Mouse (Mus musculus) lung, postnatal 36 days (tissue): Measurements from ENCODE around the gene Cdsn.

Experiments
- DNase-seq: peaks from one replicate; pipeline ENCODE4 v3.0.0; 2022; ENCODE audit warnings: mixed read lengths

The Cdsn gene

DNA sequence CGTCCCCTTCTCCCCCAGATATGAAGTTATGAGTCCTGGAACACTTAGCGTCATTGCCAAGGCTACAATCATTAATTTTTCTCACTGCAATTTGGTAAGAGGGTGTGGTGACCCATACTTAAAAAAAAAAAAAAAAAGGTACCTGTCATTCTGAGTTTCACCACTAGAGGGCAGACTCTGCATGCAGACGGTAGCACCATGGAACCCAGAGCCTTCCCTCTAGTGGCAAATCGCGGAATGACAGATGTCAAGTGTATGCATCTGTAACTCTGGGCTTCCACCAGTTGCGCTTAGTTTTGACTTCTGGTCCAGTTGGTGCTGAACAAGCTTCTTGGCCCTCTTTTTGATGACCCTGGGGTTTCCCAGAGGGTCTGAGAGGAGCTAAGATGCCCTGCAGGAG lies 26.3 kb downstream of the Cdsn start:
- DNase-seq: peak; percentile 94

DNA sequence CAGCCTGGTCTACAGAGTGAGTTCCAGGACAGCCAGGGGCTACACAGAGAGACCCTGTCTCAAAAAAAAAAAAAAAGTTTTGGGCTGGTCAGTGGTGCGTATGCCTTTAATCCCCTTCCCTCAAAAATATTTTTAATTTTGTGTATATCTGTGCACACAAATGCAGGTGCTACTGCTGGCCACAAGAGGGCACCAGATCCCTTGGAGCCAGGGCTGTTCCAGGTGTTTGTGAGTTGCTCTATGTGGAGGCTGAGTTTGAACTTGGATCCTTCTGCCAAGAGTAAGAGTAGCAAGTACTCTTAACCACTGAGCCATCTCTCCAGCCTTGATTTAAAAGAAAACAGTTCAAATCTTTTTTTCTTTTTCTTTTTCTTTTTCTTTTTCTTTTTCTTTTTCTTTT lies 31.0 kb downstream of the Cdsn start:
- no peak for DNase-seq

DNA sequence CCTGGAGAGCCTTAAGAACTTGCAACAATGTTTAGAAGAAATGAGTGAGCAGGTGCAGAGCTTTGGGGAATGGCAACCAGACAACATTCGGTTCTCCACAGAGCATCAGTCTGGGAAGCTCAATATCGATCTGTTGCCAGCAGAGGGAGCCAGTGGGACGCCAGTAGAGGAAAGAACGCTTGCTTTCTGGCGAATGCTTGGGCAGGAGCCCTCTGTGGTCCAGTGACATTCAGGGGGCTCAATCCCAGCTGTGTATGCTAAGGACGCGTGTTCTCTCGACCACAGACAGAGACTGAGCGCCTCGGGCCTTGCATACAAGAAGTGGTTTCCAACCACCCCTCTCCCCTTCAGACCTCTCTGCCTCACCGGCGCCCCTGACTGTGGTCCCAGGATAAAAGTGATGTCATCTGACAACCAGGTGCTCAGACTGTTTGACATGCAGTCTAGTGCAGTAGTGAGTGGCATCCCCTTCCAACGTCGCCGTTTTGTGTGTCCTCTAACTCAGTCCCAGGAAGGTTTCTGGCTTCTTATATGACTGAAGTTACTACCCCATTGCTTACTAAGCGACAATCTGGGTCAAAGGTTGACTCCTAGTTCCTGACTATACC lies 32.5 kb downstream of the Cdsn start:
- DNase-seq: peak; percentile 84

DNA sequence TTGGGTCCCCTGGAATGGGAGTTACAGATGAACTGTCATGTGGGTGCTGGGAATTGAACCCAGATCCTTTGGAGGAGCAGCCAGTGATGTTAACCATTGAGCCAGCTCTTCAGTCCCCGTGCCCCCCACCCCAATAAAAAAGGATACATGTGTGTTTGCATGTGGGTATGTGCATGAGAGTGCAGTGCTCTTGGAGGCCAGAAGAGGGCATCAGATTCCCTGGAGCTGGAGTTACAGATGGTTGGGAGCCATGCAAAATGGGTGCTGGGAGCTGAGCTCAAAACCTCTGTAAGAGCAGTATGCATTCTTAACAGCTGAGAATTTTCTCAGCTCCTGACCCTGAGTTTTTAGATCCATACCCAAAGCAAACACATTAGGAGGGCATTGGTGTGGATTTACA lies 35.4 kb downstream of the Cdsn start:
- DNase-seq: no peak

DNA sequence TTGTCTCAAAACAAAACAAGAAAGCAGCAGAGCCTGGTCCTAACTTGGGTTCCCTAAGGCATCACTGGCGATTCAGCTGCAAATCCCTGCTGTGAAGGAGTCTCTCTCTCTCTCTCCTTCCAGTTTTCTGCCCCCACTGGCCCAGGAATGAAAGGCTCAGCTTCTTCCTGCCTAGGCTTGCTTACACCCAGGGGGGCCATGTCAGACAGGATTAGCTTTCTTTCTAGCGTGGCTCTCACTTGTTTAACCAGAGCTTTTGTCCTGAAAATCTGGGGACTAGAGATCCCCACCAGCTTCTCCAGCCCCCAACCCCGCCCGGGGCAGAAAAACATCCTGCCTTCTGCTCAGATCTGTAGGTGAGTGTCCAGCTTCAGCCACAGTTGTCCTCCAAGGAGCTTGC lies 36.5 kb downstream of the Cdsn start:
- no peak for DNase-seq

DNA sequence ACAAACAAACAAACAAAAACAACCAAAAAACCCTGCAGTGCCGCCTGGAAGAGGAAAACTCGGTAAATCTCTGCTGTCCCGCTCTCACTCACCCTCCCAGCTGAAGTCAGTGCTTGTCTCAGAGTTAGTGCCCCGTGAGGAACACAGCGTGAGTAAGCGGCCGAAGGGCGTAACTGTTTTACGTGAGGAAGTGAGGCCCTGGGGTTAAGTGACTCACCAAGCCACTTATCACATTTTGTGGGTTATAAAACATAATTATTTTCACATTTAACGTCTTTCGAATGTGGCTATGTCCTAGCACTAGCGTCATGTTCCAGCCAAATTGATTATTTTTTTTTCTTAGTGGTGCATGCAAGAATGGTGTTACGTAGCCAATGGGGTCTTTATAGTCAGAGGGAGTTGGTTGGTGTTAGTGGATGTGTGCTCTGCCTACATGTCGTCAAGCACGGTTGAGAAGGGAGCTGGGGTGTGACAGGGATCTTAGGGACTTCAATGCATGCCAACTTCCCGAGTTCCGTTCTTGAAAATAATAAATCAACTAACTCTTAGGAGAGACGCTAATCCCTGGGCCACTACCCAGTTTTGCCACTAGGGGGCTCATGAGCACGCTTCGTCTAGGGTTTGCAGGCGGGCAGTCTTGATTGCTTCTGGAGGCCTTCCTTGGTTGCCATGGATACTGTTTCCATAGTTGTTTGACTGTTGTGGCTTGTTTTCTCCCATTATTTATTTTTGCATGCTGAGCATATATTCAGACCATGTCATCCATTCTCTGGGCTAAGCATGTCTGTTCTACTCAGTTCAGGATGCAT lies 38.7 kb downstream of the Cdsn start:
- peak; percentile 81 for DNase-seq

DNA sequence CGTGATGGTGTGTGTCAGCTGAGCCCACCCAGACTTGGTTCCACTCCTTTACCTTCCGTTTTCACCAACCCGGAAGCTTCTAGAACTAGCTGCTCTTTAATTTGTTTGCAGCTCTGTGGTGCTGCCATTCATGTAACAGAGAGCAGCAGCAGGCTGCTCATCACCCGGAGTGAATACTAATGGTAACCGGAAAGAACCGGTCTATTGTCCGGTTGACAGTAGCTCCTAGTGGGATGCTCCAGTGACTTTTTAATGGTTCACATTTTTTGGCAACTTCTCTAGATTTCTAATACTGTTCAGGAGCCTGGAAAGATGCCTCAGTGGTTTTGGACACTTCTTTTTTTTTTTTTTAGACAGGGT lies 39.3 kb downstream of the Cdsn start:
- DNase-seq: no peak

DNA sequence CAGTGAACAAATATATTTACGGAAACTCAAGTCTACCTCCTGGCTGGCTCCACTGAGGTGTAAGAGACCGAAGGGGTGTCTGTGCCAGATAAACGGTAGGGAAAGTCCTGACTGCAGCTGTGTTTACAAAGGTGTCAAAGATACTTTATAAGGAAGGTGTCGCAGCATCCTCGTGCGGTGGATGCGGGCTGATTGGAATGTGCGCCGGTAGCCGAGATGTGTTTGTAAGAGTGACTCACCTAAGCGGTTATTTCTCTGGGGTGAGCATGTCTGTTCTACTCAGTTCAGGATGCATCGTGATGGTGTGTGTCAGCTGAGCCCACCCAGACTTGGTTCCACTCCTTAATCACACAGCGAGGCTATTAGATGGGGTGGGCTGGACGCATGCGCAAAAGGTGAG lies 39.8 kb downstream of the Cdsn start:
- no peak for DNase-seq

DNA sequence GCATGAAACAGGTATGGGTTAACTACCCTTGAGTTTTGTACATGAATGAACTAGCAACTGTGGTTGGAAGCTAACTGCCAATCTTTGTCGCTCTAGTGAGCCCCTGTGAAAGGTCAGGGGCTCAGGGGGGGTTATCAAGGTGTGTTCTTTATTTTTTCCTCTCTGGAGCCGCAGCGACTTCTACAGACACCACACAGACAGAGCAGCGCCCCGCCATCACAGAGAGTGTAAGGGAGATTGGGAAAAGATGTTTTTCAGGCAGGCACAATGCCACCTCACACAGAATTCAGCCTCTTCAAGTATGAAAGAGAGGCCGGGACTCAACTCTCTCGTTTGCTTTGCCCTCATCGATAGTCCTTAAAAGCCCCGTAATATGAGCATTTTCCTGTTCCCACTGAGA lies 40.2 kb downstream of the Cdsn start:
- DNase-seq: no peak

DNA sequence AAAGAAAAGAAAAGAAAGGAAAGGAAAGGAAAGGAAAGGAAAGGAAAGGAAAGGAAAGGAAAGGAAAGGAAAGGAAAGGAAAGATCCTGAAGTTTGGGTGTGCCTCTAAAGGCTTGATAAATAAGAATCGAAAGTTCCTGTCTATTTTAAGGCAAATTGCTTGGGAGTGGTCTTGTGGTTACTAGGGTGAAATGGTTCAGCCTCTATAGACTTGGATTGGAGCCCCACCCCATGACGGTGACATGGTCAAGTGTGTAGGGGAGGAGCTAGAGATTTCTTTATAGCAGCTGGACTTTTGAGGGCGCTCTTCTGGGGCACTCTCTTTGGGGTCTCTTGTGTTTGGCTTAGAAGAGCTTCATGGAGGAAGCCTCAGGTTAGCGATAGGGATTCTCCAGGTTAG lies 41.9 kb downstream of the Cdsn start:
- no peak for DNase-seq

DNA sequence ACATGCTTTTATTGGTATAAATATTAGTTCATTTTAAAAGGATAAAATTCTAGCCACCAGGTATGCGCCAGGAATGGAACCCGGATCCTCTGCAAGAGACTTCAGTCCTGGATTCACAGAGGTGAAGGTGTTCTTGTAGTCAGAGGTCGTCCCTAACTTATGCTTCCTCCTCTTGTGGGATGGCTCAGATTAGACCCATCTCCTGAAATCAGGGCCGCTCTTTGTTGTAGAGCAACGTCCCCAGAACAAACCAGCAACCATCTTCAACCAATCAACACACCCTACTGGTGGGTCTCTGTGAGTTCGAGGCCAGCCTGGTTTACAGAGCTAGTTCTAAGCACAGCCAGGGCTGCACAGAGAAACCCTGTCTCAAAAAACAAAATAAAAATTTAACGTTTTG lies 42.5 kb downstream of the Cdsn start:
- no peak for DNase-seq

DNA sequence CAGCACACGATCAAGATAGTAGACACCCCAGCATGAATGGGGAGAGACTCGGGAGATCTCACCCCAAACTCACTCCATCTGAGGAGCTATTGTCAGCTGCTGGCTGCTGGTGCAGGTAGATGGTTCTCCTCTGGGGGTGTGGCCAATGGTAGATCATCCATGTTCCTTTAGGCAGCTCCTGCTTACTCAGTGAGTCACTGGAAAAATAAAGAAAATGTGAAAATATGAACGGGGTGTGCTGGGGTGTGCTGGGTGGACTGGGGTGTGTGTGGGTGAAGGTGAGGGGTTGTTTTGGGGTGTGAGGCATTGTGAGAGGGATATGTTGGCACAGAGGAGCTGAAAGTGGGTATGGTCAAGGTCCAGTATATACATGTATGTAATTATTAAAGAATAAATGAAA lies 45.5 kb downstream of the Cdsn start:
- DNase-seq: no peak

DNA sequence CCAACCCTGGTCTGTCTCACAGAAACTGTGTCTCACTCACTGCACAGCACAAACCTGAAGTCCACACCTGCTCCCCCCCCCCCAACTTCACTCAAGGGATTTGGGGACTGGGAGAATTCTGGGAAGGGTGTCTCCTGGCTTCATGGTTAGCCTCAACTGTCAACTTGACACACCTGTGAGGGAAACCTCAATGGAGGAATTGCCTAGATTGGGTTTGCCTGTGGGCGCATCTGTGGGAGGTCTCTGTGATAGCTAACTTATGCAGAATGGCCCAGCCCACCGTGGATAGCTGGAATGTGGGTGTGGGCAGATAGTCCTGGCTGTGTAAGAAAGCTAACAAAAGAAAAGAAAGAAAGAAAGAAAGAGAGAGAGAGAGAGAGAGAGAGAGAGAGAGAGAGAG lies 49.3 kb downstream of the Cdsn start, which contains the start of gene Sfta2:
Sfta2 (plus strand) TSS at position 301 of the 400 bp plus-strand sequence.
- DNase-seq: no peak

DNA sequence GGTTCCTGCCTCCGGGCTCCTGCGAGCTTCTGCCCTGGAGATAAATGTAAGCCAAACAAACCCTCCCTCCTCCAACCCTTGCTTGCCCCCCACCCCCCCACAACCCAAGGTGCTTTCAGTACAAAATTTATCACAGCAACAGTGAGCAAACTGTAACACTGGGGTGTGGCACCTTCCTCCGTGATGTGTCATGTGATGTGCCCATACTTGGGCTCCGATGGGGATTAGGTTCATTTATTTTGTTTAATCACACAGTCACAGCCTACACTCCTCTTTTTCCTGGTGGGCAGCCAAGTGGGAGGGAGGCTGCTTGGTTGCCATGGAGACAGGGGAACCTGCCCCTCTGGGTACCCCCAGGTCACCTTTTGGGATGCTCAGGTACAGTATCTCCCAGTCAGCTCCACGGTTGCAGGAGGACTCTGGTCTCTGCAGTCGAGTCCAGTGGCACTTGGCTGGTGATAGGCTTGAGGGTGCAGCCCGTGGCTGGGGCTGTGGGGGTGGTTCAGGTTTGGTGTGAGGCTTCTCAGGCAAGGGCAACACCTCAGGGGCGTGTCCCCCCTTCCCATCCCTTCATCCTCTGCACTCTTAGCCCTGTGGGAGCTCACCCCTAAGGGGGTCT lies 49.9 kb downstream of the Cdsn start:
- no peak for DNase-seq
